Mouse (Mus musculus) intestine, embryonic 16.5 days (tissue): ENCODE data around the gene Fam72a. TPM values are rescaled to one million over a fixed set of nuclear protein-coding genes. Genes with fewer than 3 reads are reported as not detected.
"Not testable (repeated sequence)": the region's sequence is repeated elsewhere in the genome, so short reads cannot be mapped to it uniquely, and the experiment has no call there.

Source experiments
- ATAC-seq: fragments of 200-750 bp; cut with Nextera tagmentation; 2 replicates; pipeline ENCODE4 v1.8.0; 2017; ENCODE audit warnings: moderate TSS enrichment, moderate library complexity
- H3K27ac ChIP-seq: fragments of 300-500 bp; sonication (generic); 2 replicates; pipeline ENCODE4 v1.5.1; 2014; ENCODE audit warnings: mild to moderate bottlenecking, low read length
- H3K27me3 ChIP-seq: fragments of 300-500 bp; sonication (generic); replicated peaks from 2 replicates; pipeline ENCODE4 v1.6.1; 2014; ENCODE audit warnings: low read length, control low read depth, mixed read lengths; ENCODE audit not compliant: control insufficient read depth, insufficient read depth
- H3K36me3 ChIP-seq: fragments of 300-500 bp; sonication (generic); 2 replicates; pipeline ENCODE4 v1.6.1; 2014; ENCODE audit warnings: low read length, control low read depth; ENCODE audit not compliant: control insufficient read depth, insufficient read depth
- H3K4me1 ChIP-seq: fragments of 300-500 bp; sonication (generic); 2 replicates; pipeline ENCODE4 v1.6.1; 2014; ENCODE audit warnings: low read length, control low read depth, mixed read lengths; ENCODE audit not compliant: control insufficient read depth, insufficient read depth
- H3K4me2 ChIP-seq: fragments of 300-500 bp; sonication (generic); 2 replicates; pipeline ENCODE4 v1.6.1; 2014; ENCODE audit warnings: low read depth, low read length, control low read depth
- H3K4me3 ChIP-seq: fragments of 300-500 bp; sonication (generic); 2 replicates; pipeline ENCODE4 v1.5.1; 2014; ENCODE audit warnings: mild to moderate bottlenecking, low read length
- H3K9ac ChIP-seq: fragments of 300-500 bp; sonication (generic); 2 replicates; pipeline ENCODE4 v1.6.1; 2014; ENCODE audit warnings: low read depth, low read length
- H3K9me3 ChIP-seq: fragments of 300-500 bp; sonication (generic); 2 replicates; pipeline ENCODE4 v1.6.1; 2016; ENCODE audit warnings: low read length, control low read depth; ENCODE audit not compliant: control insufficient read depth
- WGBS: fragments of 180-500 bp; shearing (Covaris S2); extraction: QIAGEN DNeasy Blood & Tissue Kit; methylation state at CpG from one replicate; pipeline ENCODE4 v1.1.7; 2014; 5-methylcytosine and 5-hydroxymethylcytosine counted together
- polyA plus RNA-seq: library from polyadenylated mRNA; unstranded; fragments of >200 nt; fragmentation: Nextera tagmentation; extraction: Ambion mirVana; gene quantifications from 2 replicates; pipeline ENCODE4 v1.2.1, GENCODE M21; 2015

The Fam72a gene
- polyA plus RNA-seq, 1 experiment from 2014 or later, result 1.7 TPM

DNA sequence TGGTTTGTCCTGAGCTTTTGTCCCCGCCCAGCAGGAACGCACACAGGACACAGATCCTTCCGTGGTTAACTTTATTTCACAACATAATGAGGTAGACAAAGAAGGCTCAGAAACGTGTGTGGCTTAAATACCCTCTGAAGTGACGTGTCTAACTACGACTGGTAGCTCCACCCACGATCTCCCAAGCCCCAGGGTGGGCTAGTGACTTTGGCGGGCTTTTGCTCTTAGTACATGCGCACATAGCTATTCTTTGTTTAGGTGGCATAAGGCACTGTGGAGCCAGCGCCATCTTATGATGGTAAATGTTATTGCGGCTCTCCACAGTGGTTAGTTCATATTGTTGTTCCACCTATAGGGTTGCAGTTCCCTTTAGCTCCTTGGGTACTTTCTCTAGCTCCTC lies 38.4 kb downstream of the Fam72a start:
- not testable (repeated sequence) for H3K36me3 ChIP-seq, H3K27me3 ChIP-seq, H3K4me1 ChIP-seq, H3K9ac ChIP-seq, ATAC-seq, H3K27ac ChIP-seq, H3K4me3 ChIP-seq, H3K4me2 ChIP-seq, H3K9me3 ChIP-seq
- 49% methylated on average over 11 of the region's 11 CpGs for WGBS

DNA sequence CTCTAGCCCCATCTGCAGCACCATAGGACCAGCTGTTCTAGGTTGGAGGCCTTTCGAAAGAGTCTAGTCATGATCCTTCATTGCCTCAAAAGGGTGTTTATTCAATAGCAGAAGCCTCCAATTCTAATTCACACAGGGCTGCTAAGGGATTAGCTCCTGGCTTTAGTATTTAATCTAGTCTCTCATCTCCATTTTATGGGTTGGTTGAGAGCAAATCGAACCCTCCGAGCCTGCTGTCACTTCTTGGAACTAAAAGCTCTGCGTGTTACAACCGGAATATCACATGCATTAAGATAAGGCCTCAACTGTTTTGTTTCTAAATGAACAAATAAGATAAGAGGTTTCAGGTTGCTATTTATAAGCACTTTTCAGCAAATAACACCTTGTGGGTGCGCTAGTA lies 42.0 kb downstream of the Fam72a start:
- Histone ChIP-seq H3K9me3 (no peaks in the 10 kb centered on the region), H3K27me3 (no peaks in the 10 kb centered on the region), H3K4me3 (no peak overlapping the region), H3K9ac (no peak overlapping the region), H3K27ac (no peak overlapping the region), H3K4me2 (no peak overlapping the region), H3K36me3 (no peaks in the 10 kb centered on the region), H3K4me1 (no peaks in the 10 kb centered on the region)
- 77% methylated on average over 6 of the region's 6 CpGs for WGBS
- no peak for ATAC-seq

DNA sequence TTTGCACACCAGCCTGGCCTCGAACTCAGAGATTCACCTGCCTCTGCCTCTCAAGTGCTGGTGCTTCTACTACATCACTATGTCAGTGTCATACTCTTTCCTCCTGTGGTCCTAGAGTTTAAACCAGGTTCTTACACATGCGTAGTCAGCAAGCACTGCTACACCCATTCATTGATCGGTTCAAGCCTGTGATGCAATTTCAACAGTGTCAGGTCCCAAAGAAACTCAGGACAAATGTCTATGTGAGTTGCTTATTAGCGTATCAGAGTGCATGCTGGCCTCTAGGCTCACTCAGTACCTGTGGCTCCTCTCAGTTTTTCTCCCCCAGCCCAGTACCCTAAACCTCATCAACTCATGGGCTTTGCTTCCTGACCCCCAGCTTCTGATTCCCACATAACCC lies 42.7 kb downstream of the Fam72a start:
- H3K4me1 ChIP-seq, result no peaks in the 10 kb centered on the region
- no peaks in the 10 kb centered on the region for H3K36me3 ChIP-seq
- no peak overlapping the region for H3K4me3 ChIP-seq
- no peaks in the 10 kb centered on the region for H3K9me3 ChIP-seq
- no peak overlapping the region for H3K4me2 ChIP-seq
- 92% methylated on average over 4 of the region's 4 CpGs for WGBS
- H3K9ac ChIP-seq, result no peak overlapping the region
- no peak overlapping the region for H3K27ac ChIP-seq
- H3K27me3 ChIP-seq, result no peaks in the 10 kb centered on the region
- no peak for ATAC-seq

DNA sequence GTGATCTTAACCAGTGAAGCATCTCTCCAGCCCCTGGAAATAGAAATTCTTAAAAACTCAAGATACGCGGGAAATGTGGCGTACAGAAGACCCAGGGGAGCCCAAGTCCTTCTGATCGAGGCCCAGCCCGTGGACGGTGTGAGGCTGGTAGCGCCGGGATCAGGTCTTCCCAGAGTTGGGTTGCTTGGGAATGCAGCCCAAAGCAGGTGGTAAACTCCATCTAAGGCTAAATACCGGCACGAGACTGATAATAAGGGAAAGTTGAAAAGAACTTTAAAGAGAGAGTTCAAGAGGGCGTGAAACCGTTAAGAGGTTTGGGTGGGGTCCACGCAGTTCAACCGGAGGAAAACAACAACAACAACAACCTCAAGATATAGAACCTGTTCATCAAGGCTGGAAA lies 46.0 kb downstream of the Fam72a start:
- Histone ChIP-seq H3K4me1 (no peaks in the 10 kb centered on the region), H3K27ac (no peak overlapping the region), H3K9ac (no peak overlapping the region), H3K4me2 (no peak overlapping the region), H3K27me3 (no peaks in the 10 kb centered on the region), H3K9me3 (no peaks in the 10 kb centered on the region), H3K36me3 (no peaks in the 10 kb centered on the region), H3K4me3 (no peak overlapping the region)
- WGBS, result 91% methylated on average over 14 of the region's 14 CpGs
- 0 out of 2 replicates have a peak, but pooled peaks have one; percentile 62 for ATAC-seq

DNA sequence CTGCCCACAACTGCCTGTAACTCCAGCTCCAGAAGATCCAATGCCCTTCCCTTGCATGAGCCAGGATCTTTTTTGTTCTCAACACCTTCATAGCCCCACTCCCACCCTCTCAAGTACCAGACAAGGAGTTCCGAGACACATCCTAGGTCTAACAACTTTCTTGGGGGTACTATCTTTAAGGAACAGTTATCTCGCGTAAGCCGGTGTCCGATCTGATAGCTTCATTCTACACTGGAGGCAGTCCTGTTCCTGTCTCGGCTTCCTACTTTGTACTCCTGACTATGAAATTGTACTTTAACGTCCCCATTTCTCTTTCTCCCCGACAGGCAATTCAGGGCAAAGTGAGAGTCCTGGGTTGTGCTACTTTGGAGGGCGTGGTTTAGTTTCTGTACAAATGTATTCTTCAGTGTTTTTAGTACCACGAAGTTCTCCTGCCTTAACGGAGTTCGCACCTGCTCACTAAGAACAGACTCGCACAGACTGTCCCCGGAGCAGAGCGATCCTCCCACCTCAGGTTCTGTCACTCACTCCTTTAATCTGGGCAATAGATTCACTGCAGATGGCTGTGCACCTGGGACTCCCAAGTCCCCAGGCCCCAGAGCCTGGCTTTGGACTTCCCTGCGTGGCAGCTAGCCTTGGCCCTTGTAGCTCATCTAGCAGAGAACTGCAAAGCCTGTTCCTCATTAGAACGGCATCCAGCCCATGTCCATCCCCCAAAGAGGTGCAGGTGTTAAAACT lies 51.4 kb downstream of the Fam72a start:
- H3K9me3 ChIP-seq, result no peaks in the 10 kb centered on the region
- ATAC-seq, result no peak

DNA sequence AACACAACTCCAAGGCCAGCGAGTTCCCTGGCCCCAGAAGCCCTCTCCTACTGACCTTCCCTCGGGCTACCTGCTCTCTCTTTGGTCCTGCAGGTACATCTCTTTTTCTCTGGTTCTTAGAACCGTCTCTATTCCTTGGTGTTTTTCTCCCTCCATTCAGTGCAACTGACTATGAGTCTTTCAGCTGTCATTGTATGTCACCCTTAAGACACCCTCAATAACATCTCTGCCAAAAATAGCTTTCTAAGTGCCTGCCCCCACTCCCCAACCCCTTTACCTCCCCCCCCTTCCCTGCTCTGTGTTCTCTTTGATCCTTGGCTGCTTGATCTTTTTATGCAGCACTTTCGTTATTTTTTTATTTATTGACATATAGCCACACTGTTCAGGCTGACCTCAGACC lies 52.7 kb downstream of the Fam72a start:
- Histone ChIP-seq H3K9me3 (no peaks in the 10 kb centered on the region), H3K27ac (no peak overlapping the region), H3K4me2 (no peak overlapping the region), H3K4me3 (no peak overlapping the region), H3K4me1 (no peaks in the 10 kb centered on the region), H3K27me3 (no peaks in the 10 kb centered on the region), H3K36me3 (no peaks in the 10 kb centered on the region), H3K9ac (no peak overlapping the region)
- ATAC-seq, result no peak
- 54% methylated on average over 4 of the region's 4 CpGs for WGBS

More for the DNA sequence above, 51.4 kb downstream of the Fam72a start:
- H3K27me3 ChIP-seq, result no peaks in the 10 kb centered on the region
- no peak overlapping the region for H3K27ac ChIP-seq
- 78% methylated on average over 17 of the region's 17 CpGs for WGBS
- H3K4me3 ChIP-seq, result no peak overlapping the region
- no peak overlapping the region for H3K4me2 ChIP-seq
- no peak overlapping the region for H3K9ac ChIP-seq
- H3K4me1 ChIP-seq, result no peaks in the 10 kb centered on the region
- H3K36me3 ChIP-seq, result no peaks in the 10 kb centered on the region

DNA sequence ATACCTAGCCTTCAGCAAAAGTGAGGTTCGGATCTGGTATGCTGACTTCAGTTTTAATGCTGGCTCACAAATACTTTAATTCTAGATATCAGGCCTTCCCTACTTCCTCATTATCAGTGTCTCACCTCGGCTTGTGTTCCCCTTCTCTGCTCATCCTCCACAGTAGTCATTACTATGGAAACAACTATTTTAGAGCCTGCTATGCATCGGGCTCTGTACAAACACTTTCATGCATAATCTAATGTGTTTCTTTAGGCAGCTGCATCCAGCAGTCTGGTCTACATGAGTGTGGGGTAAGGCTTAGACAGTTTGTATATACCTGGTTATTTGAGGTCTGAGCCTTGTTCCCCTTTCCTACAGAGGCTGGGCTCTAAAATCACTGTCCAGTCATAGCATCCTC lies 55.9 kb downstream of the Fam72a start:
- Histone ChIP-seq H3K9me3 (no peaks in the 10 kb centered on the region), H3K9ac (no peak overlapping the region), H3K27ac (no peak overlapping the region), H3K4me2 (no peak overlapping the region), H3K4me1 (no peaks in the 10 kb centered on the region), H3K4me3 (no peak overlapping the region), H3K27me3 (no peaks in the 10 kb centered on the region), H3K36me3 (no peaks in the 10 kb centered on the region)
- no peak for ATAC-seq
- WGBS, result 87% methylated on average over 3 of the region's 3 CpGs

DNA sequence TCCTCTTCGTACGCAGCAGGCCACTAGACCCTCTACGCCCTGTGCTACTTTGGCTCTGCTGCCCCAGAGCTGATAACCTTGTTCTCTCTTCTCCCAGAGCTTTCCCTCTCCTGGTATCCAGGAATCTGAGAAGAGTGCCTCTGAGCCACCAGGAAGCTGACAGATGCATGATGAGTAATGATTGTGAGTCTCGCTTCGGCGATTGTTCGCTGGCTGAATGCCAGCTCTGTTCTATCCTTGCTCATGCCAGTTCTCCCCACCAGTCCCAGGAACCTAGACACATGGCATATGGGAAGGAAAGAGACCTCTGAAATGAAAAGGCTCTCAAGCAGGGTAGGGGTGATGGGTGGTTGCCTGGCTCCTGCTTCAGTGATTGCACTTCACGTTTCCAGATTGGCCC lies 59.1 kb downstream of the Fam72a start:
- no peak overlapping the region for H3K4me3 ChIP-seq
- H3K4me1 ChIP-seq, result no peaks in the 10 kb centered on the region
- no peak overlapping the region for H3K27ac ChIP-seq
- H3K9ac ChIP-seq, result no peak overlapping the region
- H3K27me3 ChIP-seq, result no peaks in the 10 kb centered on the region
- H3K9me3 ChIP-seq, result no peaks in the 10 kb centered on the region
- H3K36me3 ChIP-seq, result no peaks in the 10 kb centered on the region
- 60% methylated on average over 8 of the region's 8 CpGs for WGBS
- ATAC-seq, result no peak
- no peak overlapping the region for H3K4me2 ChIP-seq
